Mouse (Mus musculus): Measurements from ENCODE around the gene Slc43a2. TPM values are rescaled to one million over a fixed set of nuclear protein-coding genes. Genes with fewer than 3 reads are reported as not detected.

Slc43a2 gene
- total and polyA plus RNA-seq, 3 experiments, result 4.9 to 8.4 TPM; not detected in 1

- no peak overlapping the region for H3K9ac ChIP-seq (ENCODE audit: control insufficient read depth, low read depth, low read length, poor library complexity, severe bottlenecking)
- peaks cover 0 to 12% of the 10 kb centered on the region in 2 experiments; a peak in 2 of 4 replicates for H3K36me3 ChIP-seq (ENCODE audit: control insufficient read depth in 1 of 2, insufficient read depth in 2 of 2, low read length in 2 of 2)
- no peak overlapping the region for H3K4me3 ChIP-seq (ENCODE audit: control insufficient read depth in 1 of 2, insufficient read depth in 1 of 2, low read depth in 2 of 2, low read length in 2 of 2)
- DNase-seq (ENCODE audit: low read depth, low spot score), result no peak
- no peaks in the 10 kb centered on the region for H3K4me1 ChIP-seq (ENCODE audit: control insufficient read depth in 1 of 2, insufficient read depth in 2 of 2, low read length in 2 of 2)
- no peaks in the 10 kb centered on the region for H3K9me3 ChIP-seq (replicated peaks; ENCODE audit: insufficient read depth, low read length)
- TF ChIP-seq MYC (IDR thresholded peaks at IDR 0.05; ENCODE audit: low read depth, low read length) (no peak), ELF1 (IDR thresholded peaks at IDR 0.05; ENCODE audit: low read depth, low read length) (no peak), KAT2A (conservative IDR thresholded peaks at IDR 0.05; ENCODE audit: low read depth, low read length) (no peak), POLR2A (IDR thresholded peaks at IDR 0.05; ENCODE audit: control insufficient read depth in 1 of 2, insufficient read depth in 1 of 2, low read depth in 1 of 2, low read length in 2 of 2, poor library complexity in 1 of 2) (no peak), ZNF384 (IDR thresholded peaks at IDR 0.05; ENCODE audit: low read depth, low read length) (no peak), CTCF (IDR thresholded peaks at IDR 0.05 in 2 of 3, conservative IDR thresholded peaks at IDR 0.05 in 1 of 3; ENCODE audit: control insufficient read depth in 1 of 3, insufficient read depth in 1 of 3, low read depth in 2 of 3, low read length in 3 of 3, poor library complexity in 1 of 3, severe bottlenecking in 1 of 3) (no peak)
- no peaks in the 10 kb centered on the region for H3K79me2 ChIP-seq (ENCODE audit: control insufficient read depth, insufficient read depth, low read length, poor library complexity)
- H3K27me3 ChIP-seq (ENCODE audit: control insufficient read depth in 1 of 2, insufficient read depth in 2 of 2, low read length in 2 of 2), result no peaks in the 10 kb centered on the region
- H3K27ac ChIP-seq (ENCODE audit: control insufficient read depth, low read depth, low read length), result no peak overlapping the region
These were observed 84.1 kb downstream of the Slc43a2 start for GRCm38 (mm10) chr11:75615556-75615955.

- DNase-seq (ENCODE audit: low read depth, low spot score), result peak; percentile 51
- no peaks in the 10 kb centered on the region for H3K27me3 ChIP-seq (ENCODE audit: control insufficient read depth in 1 of 2, insufficient read depth in 2 of 2, low read length in 2 of 2)
- peaks cover 12 to 20% of the 10 kb centered on the region in 2 experiments for H3K36me3 ChIP-seq (ENCODE audit: control insufficient read depth in 1 of 2, insufficient read depth in 2 of 2, low read length in 2 of 2)
- peaks cover 15 to 17% of the 10 kb centered on the region in 2 experiments for H3K4me1 ChIP-seq (ENCODE audit: control insufficient read depth in 1 of 2, insufficient read depth in 2 of 2, low read length in 2 of 2)
- H3K9ac ChIP-seq (ENCODE audit: control insufficient read depth, low read depth, low read length, poor library complexity, severe bottlenecking), result no peak overlapping the region
- TF ChIP-seq KAT2A (conservative IDR thresholded peaks at IDR 0.05; ENCODE audit: low read depth, low read length) (no peak), POLR2A (IDR thresholded peaks at IDR 0.05; ENCODE audit: control insufficient read depth in 1 of 2, insufficient read depth in 1 of 2, low read depth in 1 of 2, low read length in 2 of 2, poor library complexity in 1 of 2) (no peak), CTCF (IDR thresholded peaks at IDR 0.05 in 2 of 3, conservative IDR thresholded peaks at IDR 0.05 in 1 of 3; ENCODE audit: control insufficient read depth in 1 of 3, insufficient read depth in 1 of 3, low read depth in 2 of 3, low read length in 3 of 3, poor library complexity in 1 of 3, severe bottlenecking in 1 of 3) (peak; percentile 53 to 76 (median 61)), MEF2A (IDR thresholded peaks at IDR 0.05; ENCODE audit: extremely low read depth, insufficient replicate concordance, low read depth, low read length, poor library complexity, severe bottlenecking) (no peak), MAFK (IDR thresholded peaks at IDR 0.05; ENCODE audit: borderline replicate concordance, low read depth, low read length) (no peak), MXI1 (IDR thresholded peaks at IDR 0.05; ENCODE audit: low read depth, low read length) (no peak), BHLHE40 (IDR thresholded peaks at IDR 0.05; ENCODE audit: borderline replicate concordance, low read depth, low read length) (no peak), SMC3 (IDR thresholded peaks at IDR 0.05; ENCODE audit: low read depth, low read length) (peak; percentile 44; the same call in 1 of the 2 replicates)
- H3K4me3 ChIP-seq (ENCODE audit: control insufficient read depth in 1 of 2, insufficient read depth in 1 of 2, low read depth in 2 of 2, low read length in 2 of 2), result no peak overlapping the region
- H3K9me3 ChIP-seq (replicated peaks; ENCODE audit: insufficient read depth, low read length), result no peaks in the 10 kb centered on the region
- no peak overlapping the region for H3K27ac ChIP-seq (ENCODE audit: control insufficient read depth, low read depth, low read length)
- no peaks in the 10 kb centered on the region for H3K79me2 ChIP-seq (ENCODE audit: control insufficient read depth, insufficient read depth, low read length, poor library complexity)
These were observed 87.6 kb downstream of the Slc43a2 start for GRCm38 (mm10) chr11:75619133-75619532.

DNA sequence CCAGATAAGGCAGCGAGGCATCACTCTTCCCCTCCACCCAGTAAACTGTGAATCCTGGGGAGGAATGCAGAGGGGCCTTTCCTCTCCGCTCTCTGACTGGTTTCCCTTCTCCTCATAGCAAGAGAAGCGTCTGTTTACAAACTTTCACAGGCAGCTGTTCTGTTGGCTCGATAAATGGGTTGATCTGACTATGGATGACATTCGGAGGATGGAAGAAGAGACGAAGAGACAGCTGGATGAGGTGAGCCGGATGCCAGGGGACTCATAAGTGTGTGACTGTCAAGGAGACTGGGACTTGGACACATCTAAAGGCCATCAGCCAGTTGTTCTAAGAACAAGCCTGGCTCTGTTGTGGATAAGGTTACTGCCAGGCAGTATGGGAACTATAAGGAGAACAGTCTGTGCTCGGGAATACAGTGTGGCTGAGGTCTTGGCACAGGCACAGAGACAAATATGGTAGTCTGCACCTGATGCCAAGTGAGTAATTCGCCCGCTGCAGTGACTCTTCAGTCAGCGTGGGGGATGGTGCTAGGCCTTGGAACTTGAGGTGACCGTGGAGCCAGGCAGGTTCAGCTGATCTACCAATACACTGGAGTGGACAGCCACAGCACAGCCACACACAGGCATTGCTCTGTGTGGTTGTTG lies 88.8 kb downstream of the Slc43a2 start:
- no peak for DNase-seq (ENCODE audit: low read depth, low spot score)
- H3K27ac ChIP-seq (ENCODE audit: control insufficient read depth, low read depth, low read length), result no peak overlapping the region
- no peak overlapping the region for H3K4me3 ChIP-seq (ENCODE audit: control insufficient read depth in 1 of 2, insufficient read depth in 1 of 2, low read depth in 2 of 2, low read length in 2 of 2)
- no peaks in the 10 kb centered on the region; the same call in 1 of the 2 replicates for H3K79me2 ChIP-seq (ENCODE audit: control insufficient read depth, insufficient read depth, low read length, poor library complexity)
- peaks cover 11 to 27% of the 10 kb centered on the region in 2 experiments for H3K36me3 ChIP-seq (ENCODE audit: control insufficient read depth in 1 of 2, insufficient read depth in 2 of 2, low read length in 2 of 2)
- H3K27me3 ChIP-seq (ENCODE audit: control insufficient read depth in 1 of 2, insufficient read depth in 2 of 2, low read length in 2 of 2), result no peaks in the 10 kb centered on the region
- H3K9me3 ChIP-seq (replicated peaks; ENCODE audit: insufficient read depth, low read length), result no peaks in the 10 kb centered on the region
- H3K9ac ChIP-seq (ENCODE audit: control insufficient read depth, low read depth, low read length, poor library complexity, severe bottlenecking), result no peak overlapping the region
- peaks cover 20 to 25% of the 10 kb centered on the region in 2 experiments for H3K4me1 ChIP-seq (ENCODE audit: control insufficient read depth in 1 of 2, insufficient read depth in 2 of 2, low read length in 2 of 2)
- TF ChIP-seq SIN3A (IDR thresholded peaks at IDR 0.05; ENCODE audit: low read length), result no peak
- no peak for TF ChIP-seq HCFC1 (IDR thresholded peaks at IDR 0.05; ENCODE audit: low read depth, low read length)
- no peak for TF ChIP-seq RAD21 (IDR thresholded peaks at IDR 0.05; ENCODE audit: low read depth, low read length)
- TF ChIP-seq GABPA (IDR thresholded peaks at IDR 0.05; ENCODE audit: low read depth, low read length), result no peak
- TF ChIP-seq UBTF (IDR thresholded peaks at IDR 0.05; ENCODE audit: borderline replicate concordance, insufficient read depth, low read depth, low read length), result no peak
- no peak for TF ChIP-seq MAX (IDR thresholded peaks at IDR 0.05; ENCODE audit: low read length)
- TF ChIP-seq JUND (IDR thresholded peaks at IDR 0.05; ENCODE audit: low read depth, low read length), result no peak
- no peak for TF ChIP-seq NELFE (IDR thresholded peaks at IDR 0.05; ENCODE audit: low read depth, low read length)
- no peak for TF ChIP-seq ZC3H11A (IDR thresholded peaks at IDR 0.05; ENCODE audit: low read depth, low read length)
- TF ChIP-seq CHD1 (IDR thresholded peaks at IDR 0.05; ENCODE audit: low read depth, low read length), result no peak
- no peak for TF ChIP-seq TCF12 (IDR thresholded peaks at IDR 0.05; ENCODE audit: low read depth, low read length)
- no peak for TF ChIP-seq CHD2 (IDR thresholded peaks at IDR 0.05; ENCODE audit: low read length)
- no peak for TF ChIP-seq ZNF384 (IDR thresholded peaks at IDR 0.05; ENCODE audit: low read depth, low read length)
- no peak for TF ChIP-seq ZKSCAN1 (IDR thresholded peaks at IDR 0.05; ENCODE audit: low read depth, low read length)
- no peak for TF ChIP-seq POLR2A (IDR thresholded peaks at IDR 0.05; ENCODE audit: control insufficient read depth in 1 of 2, insufficient read depth in 1 of 2, low read depth in 1 of 2, low read length in 2 of 2, poor library complexity in 1 of 2)

All from MEL (cell line).